Mouse (Mus musculus) NIH3T3 (cell line): ENCODE measurements around the gene Scgb2b11.
"Not testable (repeated sequence)": the region's sequence is repeated elsewhere in the genome, so short reads cannot be mapped to it uniquely, and the experiment has no call there.

Experiments
- DNase-seq: peaks from one replicate; pipeline ENCODE4 v3.0.0-alpha.2; 2012; ENCODE audit warnings: low read depth

The Scgb2b11 gene

DNA sequence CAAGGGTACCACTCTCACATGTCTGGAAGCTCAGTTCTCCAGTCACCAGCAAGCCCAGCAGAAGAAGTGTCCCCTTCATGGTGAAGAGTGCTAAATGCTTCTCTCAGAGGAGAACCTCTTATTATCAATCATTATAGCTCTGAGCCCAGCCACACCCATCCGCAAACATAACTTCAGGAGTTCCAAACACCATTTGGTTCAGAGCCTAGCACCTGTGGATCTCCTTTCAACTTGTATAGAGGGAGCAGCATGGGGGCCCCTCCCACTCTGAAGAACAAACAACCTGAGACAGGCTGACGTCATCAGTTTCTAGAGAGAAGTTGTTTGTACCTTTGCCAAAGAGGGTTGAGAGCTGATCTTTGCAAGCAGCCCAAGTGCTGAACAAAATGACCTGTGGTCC, at the start of gene Scgb2b11:
Gene Scgb2b11 (minus strand): TSS at position 101 of the 400 bp plus-strand sequence.
- not testable (repeated sequence) for DNase-seq

DNA sequence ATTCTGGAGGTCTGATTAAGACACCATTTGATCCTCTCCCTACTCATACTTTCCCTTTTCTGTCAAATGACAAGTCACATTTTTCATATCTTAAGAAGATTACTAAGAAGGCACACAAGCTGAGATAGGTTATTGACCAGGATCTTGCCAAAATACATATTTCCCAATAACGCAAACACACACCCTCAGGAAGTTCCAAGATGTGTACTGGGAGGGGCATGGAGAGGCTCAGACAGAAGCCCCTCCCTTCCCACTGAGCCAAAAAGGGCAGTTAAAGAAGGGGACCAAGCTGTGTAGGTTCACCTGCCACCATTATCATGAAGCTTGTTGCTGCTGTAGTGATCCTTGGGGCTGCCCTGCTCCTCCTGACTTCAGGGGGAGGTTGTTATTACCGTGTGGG, 11.6 kb upstream of the Scgb2b11 start, which contains the start of gene Scgb1b11:
Gene Scgb1b11 (plus strand): TSS at position 301 of the 400 bp plus-strand sequence.
- DNase-seq = not testable (repeated sequence)
